Mouse (Mus musculus): Measurements from ENCODE around the gene Btn2a2. TPM values are rescaled to one million over a fixed set of nuclear protein-coding genes. Genes with fewer than 3 reads are reported as not detected.

The Btn2a2 gene
- polyA plus RNA-seq, 1 experiment, result 0.20 TPM

DNA sequence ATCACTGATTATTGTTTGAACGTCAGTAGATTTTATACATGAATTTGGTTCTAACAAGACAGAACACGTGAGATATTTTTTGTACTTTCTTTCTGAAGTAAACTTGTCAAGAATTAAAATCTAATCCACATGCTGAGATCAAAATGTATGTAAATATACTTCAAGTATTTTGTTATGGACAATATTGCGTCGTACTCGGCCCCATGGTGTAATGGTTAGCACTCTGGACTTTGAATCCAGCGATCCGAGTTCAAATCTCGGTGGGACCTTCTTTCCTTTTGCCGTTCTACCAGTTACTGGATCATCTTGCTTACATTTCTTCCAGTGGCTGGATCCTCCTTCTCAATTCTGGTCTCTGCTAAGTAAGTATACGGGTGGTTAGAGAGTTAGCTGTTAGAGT, 30.8 kb upstream of the Btn2a2 start:
- H3K79me2 ChIP-seq (ENCODE audit: control insufficient read depth, insufficient read depth), result no peaks in the 10 kb centered on the region
- H3K36me3 ChIP-seq (ENCODE audit: control insufficient read depth, insufficient read depth), result no peaks in the 10 kb centered on the region
- no peak for TF ChIP-seq POLR2A (IDR thresholded peaks at IDR 0.05; ENCODE audit: insufficient read length, low read depth)
- no peak for TF ChIP-seq USF1 (IDR thresholded peaks at IDR 0.05; ENCODE audit: low read depth)
- no peak for TF ChIP-seq E2F4 (IDR thresholded peaks at IDR 0.05; ENCODE audit: insufficient read depth)
- TF ChIP-seq MAX (IDR thresholded peaks at IDR 0.05; ENCODE audit: low read depth), result no peak
- no peak for TF ChIP-seq SRF (IDR thresholded peaks at IDR 0.05; ENCODE audit: control insufficient read depth, insufficient read length, low read depth)
- TF ChIP-seq MYOG (IDR thresholded peaks at IDR 0.05; ENCODE audit: control insufficient read depth in 1 of 3, insufficient read depth in 1 of 3, insufficient read length in 2 of 3, low read depth in 2 of 3), result no peak
- TF ChIP-seq REST (IDR thresholded peaks at IDR 0.05; ENCODE audit: insufficient read depth, insufficient read length), result no peak
- no peak for TF ChIP-seq CEBPB (IDR thresholded peaks at IDR 0.05; ENCODE audit: insufficient read depth, poor library complexity, severe bottlenecking)
- no peak for TF ChIP-seq TCF3 (IDR thresholded peaks at IDR 0.05; ENCODE audit: insufficient read length, low read depth)
- no peak for TF ChIP-seq MYOD1 (IDR thresholded peaks at IDR 0.05; ENCODE audit: control insufficient read depth in 1 of 3, insufficient read length in 2 of 3, low read depth in 2 of 3)
- TF ChIP-seq POLR2AphosphoS2 (IDR thresholded peaks at IDR 0.05; ENCODE audit: insufficient read length, low read depth), result no peak
- TF ChIP-seq TCF12 (IDR thresholded peaks at IDR 0.05; ENCODE audit: insufficient read depth, poor library complexity, severe bottlenecking), result no peak
- no peaks in the 10 kb centered on the region for H3K27me3 ChIP-seq (ENCODE audit: control insufficient read depth, insufficient read depth, insufficient read length)
- peak overlapping the region; percentile 29 for H3K4me3 ChIP-seq
- H3K4me2 ChIP-seq (ENCODE audit: low read depth), result peak overlapping the region; percentile 88
- no peak overlapping the region for H3ac ChIP-seq (ENCODE audit: control insufficient read depth, insufficient read length)

DNA sequence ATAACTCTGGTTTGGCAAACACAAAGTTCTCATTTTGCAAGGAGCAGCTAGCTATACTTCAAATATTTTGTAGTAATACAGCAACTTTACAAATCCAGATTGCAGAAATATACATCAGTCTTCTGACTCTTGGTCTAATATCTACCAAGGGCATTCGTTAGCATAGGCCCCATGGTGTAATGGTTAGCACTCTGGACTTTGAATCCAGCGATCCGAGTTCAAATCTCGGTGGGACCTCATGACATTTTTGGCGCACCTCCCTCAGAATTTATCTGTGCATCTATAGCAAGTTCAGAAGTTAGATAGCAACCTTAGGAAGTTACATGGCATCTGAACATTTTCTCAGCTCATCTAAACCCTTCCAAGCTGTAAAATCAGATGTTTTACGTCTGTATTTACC, 30.2 kb upstream of the Btn2a2 start:
- H3K36me3 ChIP-seq (ENCODE audit: control insufficient read depth, insufficient read depth), result no peaks in the 10 kb centered on the region
- peak overlapping the region; percentile 29 for H3K4me3 ChIP-seq
- H3K27me3 ChIP-seq (ENCODE audit: control insufficient read depth, insufficient read depth, insufficient read length), result no peaks in the 10 kb centered on the region
- peak overlapping the region; percentile 88 for H3K4me2 ChIP-seq (ENCODE audit: low read depth)
- no peak for TF ChIP-seq TCF3 (IDR thresholded peaks at IDR 0.05; ENCODE audit: insufficient read length, low read depth)
- peak; percentile 63; the same call in 1 of the 2 replicates for TF ChIP-seq CEBPB (IDR thresholded peaks at IDR 0.05; ENCODE audit: insufficient read depth, poor library complexity, severe bottlenecking)
- H3K79me2 ChIP-seq (ENCODE audit: control insufficient read depth, insufficient read depth), result no peaks in the 10 kb centered on the region
- H3ac ChIP-seq (ENCODE audit: control insufficient read depth, insufficient read length), result no peak overlapping the region

DNA sequence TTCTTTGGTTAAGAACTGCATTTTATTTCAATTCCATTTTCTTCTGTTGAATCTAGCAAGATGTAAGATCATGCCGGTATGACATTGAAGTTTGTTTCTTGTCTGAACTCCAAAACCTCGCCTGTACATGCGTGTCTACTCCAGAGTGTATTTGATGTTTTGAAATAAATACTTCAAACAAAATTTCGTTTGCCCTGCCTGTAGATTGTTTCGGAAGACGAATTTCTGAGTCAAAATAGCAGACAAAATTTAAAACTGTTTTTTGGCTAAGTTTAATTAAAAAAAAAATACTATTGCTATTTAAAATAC, 29.6 kb upstream of the Btn2a2 start:
- Histone ChIP-seq H3K27me3 (ENCODE audit: control insufficient read depth, insufficient read depth, insufficient read length) (no peaks in the 10 kb centered on the region), H3K4me2 (ENCODE audit: low read depth) (peak overlapping the region; percentile 88), H3K79me2 (ENCODE audit: control insufficient read depth, insufficient read depth) (no peaks in the 10 kb centered on the region), H3ac (ENCODE audit: control insufficient read depth, insufficient read length) (no peak overlapping the region), H3K36me3 (ENCODE audit: control insufficient read depth, insufficient read depth) (no peaks in the 10 kb centered on the region), H3K4me3 (peak overlapping the region; percentile 29)
- no peak for TF ChIP-seq SRF (IDR thresholded peaks at IDR 0.05; ENCODE audit: control insufficient read depth, insufficient read length, low read depth)
- TF ChIP-seq MYOG (IDR thresholded peaks at IDR 0.05; ENCODE audit: control insufficient read depth in 1 of 3, insufficient read depth in 1 of 3, insufficient read length in 2 of 3, low read depth in 2 of 3), result no peak
- TF ChIP-seq POLR2AphosphoS2 (IDR thresholded peaks at IDR 0.05; ENCODE audit: insufficient read length, low read depth), result no peak
- TF ChIP-seq REST (IDR thresholded peaks at IDR 0.05; ENCODE audit: insufficient read depth, insufficient read length), result no peak
- TF ChIP-seq MAX (IDR thresholded peaks at IDR 0.05; ENCODE audit: low read depth), result no peak
- no peak for TF ChIP-seq E2F4 (IDR thresholded peaks at IDR 0.05; ENCODE audit: insufficient read depth)
- TF ChIP-seq TCF12 (IDR thresholded peaks at IDR 0.05; ENCODE audit: insufficient read depth, poor library complexity, severe bottlenecking), result no peak
- no peak for TF ChIP-seq USF1 (IDR thresholded peaks at IDR 0.05; ENCODE audit: low read depth)
- no peak for TF ChIP-seq POLR2A (IDR thresholded peaks at IDR 0.05; ENCODE audit: insufficient read length, low read depth)
- TF ChIP-seq MYOD1 (IDR thresholded peaks at IDR 0.05; ENCODE audit: control insufficient read depth in 1 of 3, insufficient read length in 2 of 3, low read depth in 2 of 3), result no peak
- TF ChIP-seq CEBPB (IDR thresholded peaks at IDR 0.05; ENCODE audit: insufficient read depth, poor library complexity, severe bottlenecking), result no peak
- TF ChIP-seq TCF3 (IDR thresholded peaks at IDR 0.05; ENCODE audit: insufficient read length, low read depth), result no peak

DNA sequence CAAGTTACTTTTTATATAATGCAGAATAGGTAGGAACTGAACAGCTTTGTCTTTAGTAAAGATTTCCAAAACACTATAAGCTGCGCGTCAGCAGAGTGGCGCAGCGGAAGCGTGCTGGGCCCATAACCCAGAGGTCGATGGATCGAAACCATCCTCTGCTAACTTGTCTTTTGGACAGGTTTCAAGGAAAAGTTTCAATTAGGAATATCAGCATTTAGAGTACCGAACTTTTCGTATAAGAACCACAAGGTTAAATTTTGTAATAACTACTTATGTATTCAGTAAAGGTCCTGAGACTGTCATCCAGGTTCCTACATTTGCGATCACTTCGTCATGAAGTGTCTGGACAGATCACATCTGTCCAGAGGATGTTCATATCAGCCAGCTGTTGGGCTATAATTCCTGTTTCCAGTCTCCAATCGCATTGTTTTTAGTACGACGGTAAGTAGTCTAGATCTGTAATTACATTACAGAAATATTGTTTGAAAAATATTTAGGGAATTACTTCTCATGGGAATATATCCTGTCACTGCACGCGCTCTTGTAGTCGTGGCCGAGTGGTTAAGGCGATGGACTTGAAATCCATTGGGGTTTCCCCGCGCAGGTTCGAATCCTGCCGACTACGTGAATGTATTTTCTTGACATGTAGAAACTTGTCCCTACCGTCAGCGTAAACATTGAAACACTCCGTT, 29.1 kb upstream of the Btn2a2 start:
- Histone ChIP-seq H3K4me3 (peak overlapping the region; percentile 29), H3K4me2 (ENCODE audit: low read depth) (peak overlapping the region; percentile 88), H3K36me3 (ENCODE audit: control insufficient read depth, insufficient read depth) (no peaks in the 10 kb centered on the region), H3ac (ENCODE audit: control insufficient read depth, insufficient read length) (no peak overlapping the region), H3K27me3 (ENCODE audit: control insufficient read depth, insufficient read depth, insufficient read length) (no peaks in the 10 kb centered on the region), H3K79me2 (ENCODE audit: control insufficient read depth, insufficient read depth) (no peaks in the 10 kb centered on the region)
- no peak for TF ChIP-seq REST (IDR thresholded peaks at IDR 0.05; ENCODE audit: insufficient read depth, insufficient read length)
- TF ChIP-seq TCF12 (IDR thresholded peaks at IDR 0.05; ENCODE audit: insufficient read depth, poor library complexity, severe bottlenecking), result no peak
- TF ChIP-seq SRF (IDR thresholded peaks at IDR 0.05; ENCODE audit: control insufficient read depth, insufficient read length, low read depth), result no peak
- TF ChIP-seq TCF3 (IDR thresholded peaks at IDR 0.05; ENCODE audit: insufficient read length, low read depth), result no peak
- TF ChIP-seq E2F4 (IDR thresholded peaks at IDR 0.05; ENCODE audit: insufficient read depth), result no peak
- no peak for TF ChIP-seq CEBPB (IDR thresholded peaks at IDR 0.05; ENCODE audit: insufficient read depth, poor library complexity, severe bottlenecking)
- TF ChIP-seq POLR2AphosphoS2 (IDR thresholded peaks at IDR 0.05; ENCODE audit: insufficient read length, low read depth), result no peak
- no peak for TF ChIP-seq MYOG (IDR thresholded peaks at IDR 0.05; ENCODE audit: control insufficient read depth in 1 of 3, insufficient read depth in 1 of 3, insufficient read length in 2 of 3, low read depth in 2 of 3)
- TF ChIP-seq POLR2A (IDR thresholded peaks at IDR 0.05; ENCODE audit: insufficient read length, low read depth), result no peak
- no peak for TF ChIP-seq MYOD1 (IDR thresholded peaks at IDR 0.05; ENCODE audit: control insufficient read depth in 1 of 3, insufficient read length in 2 of 3, low read depth in 2 of 3)
- TF ChIP-seq MAX (IDR thresholded peaks at IDR 0.05; ENCODE audit: low read depth), result no peak
- TF ChIP-seq USF1 (IDR thresholded peaks at IDR 0.05; ENCODE audit: low read depth), result no peak
